Mouse (Mus musculus) heart, embryonic 10.5 days (tissue): ENCODE results near the gene Mea1. TPM values are rescaled to one million over a fixed set of nuclear protein-coding genes. Genes with fewer than 3 reads are reported as not detected.

Source experiments
- DNase-seq: peaks from one replicate; pipeline ENCODE4 v3.0.0-alpha.2; 2017; ENCODE audit warnings: low spot score
- H3K27ac ChIP-seq: fragments of 300-500 bp; sonication (generic); 2 replicates; pipeline ENCODE4 v1.5.1; 2016; ENCODE audit warnings: mild to moderate bottlenecking
- H3K27me3 ChIP-seq: fragments of 300-500 bp; sonication (generic); 2 replicates; pipeline ENCODE4 v1.6.1; 2016; ENCODE audit warnings: mild to moderate bottlenecking; ENCODE audit not compliant: poor library complexity, insufficient read depth, severe bottlenecking
- H3K36me3 ChIP-seq: fragments of 300-500 bp; sonication (generic); 2 replicates; pipeline ENCODE4 v1.6.1; 2016; ENCODE audit warnings: mild to moderate bottlenecking, moderate library complexity
- H3K4me1 ChIP-seq: fragments of 300-500 bp; sonication (generic); 2 replicates; pipeline ENCODE4 v1.6.1; 2016; ENCODE audit warnings: mild to moderate bottlenecking
- H3K4me3 ChIP-seq: fragments of 300-500 bp; sonication (generic); 2 replicates; pipeline ENCODE4 v1.5.1; 2016; ENCODE audit warnings: mild to moderate bottlenecking, moderate library complexity
- H3K9me3 ChIP-seq: fragments of 300-500 bp; sonication (generic); 2 replicates; pipeline ENCODE4 v1.6.1; 2016; ENCODE audit warnings: mild to moderate bottlenecking, moderate library complexity
- WGBS: fragments of 180-500 bp; shearing (Covaris S2); methylation state at CpG from one replicate; pipeline ENCODE4 v1.1.7; 2016; 5-methylcytosine and 5-hydroxymethylcytosine counted together
- polyA plus RNA-seq: library from polyadenylated mRNA; unstranded; fragments of >200 nt; fragmentation: Nextera tagmentation; extraction: Ambion mirVana; gene quantifications from 2 replicates; pipeline ENCODE4 v1.2.1, GENCODE M21; 2016

Mea1 gene
- polyA plus RNA-seq, 1 experiment from 2014 or later = 180 TPM

- no peaks in the 10 kb centered on the region for H3K9me3 ChIP-seq
- no peaks in the 10 kb centered on the region for H3K27me3 ChIP-seq
- peak within 1 kb of the TSS; percentile 98 for H3K27ac ChIP-seq
- peak; percentile 98 for DNase-seq
- peak within 1 kb of the TSS; percentile 77 for H3K4me3 ChIP-seq
- peaks cover 55% of the 10 kb centered on the region for H3K4me1 ChIP-seq
- peaks cover 53% of the 10 kb centered on the region for H3K36me3 ChIP-seq
- WGBS = under 1% methylated on average over 57 of the region's 58 CpGs
These were observed 28.2 kb upstream of the Mea1 start, which contains the start of gene Cul7 for GRCm38 (mm10) chr17:46650232-46651031. Gene Cul7, plus strand, starts transcription at chr17:46650337.

- H3K9me3 ChIP-seq = no peaks in the 10 kb centered on the region
- H3K4me3 ChIP-seq = peak overlapping the region; percentile 77
- WGBS = 70% methylated on average over 17 of the region's 17 CpGs
- peak overlapping the region; percentile 98 for H3K27ac ChIP-seq
- no peaks in the 10 kb centered on the region for H3K27me3 ChIP-seq
- peaks cover 61% of the 10 kb centered on the region for H3K36me3 ChIP-seq
- no peak for DNase-seq
- peaks cover 59% of the 10 kb centered on the region for H3K4me1 ChIP-seq
These were observed 27.3 kb upstream of the Mea1 start for GRCm38 (mm10) chr17:46651292-46651691.

- peak overlapping the region; percentile 77 for H3K4me3 ChIP-seq
- peaks cover 54% of the 10 kb centered on the region for H3K4me1 ChIP-seq
- no peaks in the 10 kb centered on the region for H3K27me3 ChIP-seq
- WGBS = 64% methylated on average over 20 of the region's 20 CpGs
- peaks cover 68% of the 10 kb centered on the region for H3K36me3 ChIP-seq
- peak overlapping the region; percentile 98 for H3K27ac ChIP-seq
- H3K9me3 ChIP-seq = no peaks in the 10 kb centered on the region
- DNase-seq = no peak
These were observed 26.6 kb upstream of the Mea1 start for GRCm38 (mm10) chr17:46651755-46652547.

GRCm38 (mm10) chr17:46656054-46656453, 22.5 kb upstream of the Mea1 start:
- no peak overlapping the region for H3K27ac ChIP-seq
- no peak for DNase-seq
- H3K36me3 ChIP-seq = peaks cover 92% of the 10 kb centered on the region
- WGBS = 79% methylated on average over 6 of the region's 6 CpGs
- no peak overlapping the region for H3K4me3 ChIP-seq
- peaks cover 35% of the 10 kb centered on the region for H3K4me1 ChIP-seq
- H3K9me3 ChIP-seq = no peaks in the 10 kb centered on the region
- H3K27me3 ChIP-seq = no peaks in the 10 kb centered on the region

GRCm38 (mm10) chr17:46661351-46661750, 17.2 kb upstream of the Mea1 start:
- no peak overlapping the region for H3K27ac ChIP-seq
- no peak for DNase-seq
- peaks cover 2% of the 10 kb centered on the region; the same call in 1 of the 2 replicates for H3K4me1 ChIP-seq
- H3K4me3 ChIP-seq = no peak overlapping the region
- H3K9me3 ChIP-seq = no peaks in the 10 kb centered on the region
- 90% methylated on average over 9 of the region's 9 CpGs for WGBS
- no peaks in the 10 kb centered on the region for H3K27me3 ChIP-seq
- H3K36me3 ChIP-seq = peaks cover 99% of the 10 kb centered on the region

GRCm38 (mm10) chr17:46661981-46662380, 16.6 kb upstream of the Mea1 start:
- WGBS = 93% methylated on average over 12 of the region's 12 CpGs
- Histone ChIP-seq H3K36me3 (peaks cover 99% of the 10 kb centered on the region), H3K4me3 (no peak overlapping the region), H3K27ac (no peak overlapping the region), H3K4me1 (peaks cover 2% of the 10 kb centered on the region; the same call in 1 of the 2 replicates), H3K9me3 (no peaks in the 10 kb centered on the region), H3K27me3 (no peaks in the 10 kb centered on the region)
- no peak for DNase-seq

- no peak for DNase-seq
- H3K4me3 ChIP-seq = no peak overlapping the region
- no peak overlapping the region for H3K27ac ChIP-seq
- H3K9me3 ChIP-seq = no peaks in the 10 kb centered on the region
- peaks cover 97% of the 10 kb centered on the region for H3K36me3 ChIP-seq
- WGBS = 87% methylated on average over 5 of the region's 5 CpGs
- H3K4me1 ChIP-seq = no peaks in the 10 kb centered on the region
- H3K27me3 ChIP-seq = no peaks in the 10 kb centered on the region
These were observed 15.9 kb upstream of the Mea1 start for GRCm38 (mm10) chr17:46662730-46663129.

- H3K4me1 ChIP-seq = peaks cover under 1% of the 10 kb centered on the region; the same call in 1 of the 2 replicates
- WGBS = 89% methylated on average over 16 of the region's 16 CpGs
- no peak overlapping the region for H3K4me3 ChIP-seq
- H3K27ac ChIP-seq = no peak overlapping the region
- H3K36me3 ChIP-seq = peaks cover 89% of the 10 kb centered on the region
- no peaks in the 10 kb centered on the region for H3K27me3 ChIP-seq
- no peaks in the 10 kb centered on the region for H3K9me3 ChIP-seq
- no peak for DNase-seq
These were observed 10.9 kb upstream of the Mea1 start for GRCm38 (mm10) chr17:46667712-46668111.

GRCm38 (mm10) chr17:46669911-46670310, 8.7 kb upstream of the Mea1 start:
- H3K4me3 ChIP-seq = no peak overlapping the region
- H3K36me3 ChIP-seq = peaks cover 74% of the 10 kb centered on the region
- H3K27me3 ChIP-seq = no peaks in the 10 kb centered on the region
- 97% methylated on average over 10 of the region's 10 CpGs for WGBS
- H3K9me3 ChIP-seq = no peaks in the 10 kb centered on the region
- peaks cover 16% of the 10 kb centered on the region for H3K4me1 ChIP-seq
- H3K27ac ChIP-seq = no peak overlapping the region
- DNase-seq = no peak

- peaks cover 75% of the 10 kb centered on the region for H3K36me3 ChIP-seq
These were observed 4.6 kb upstream of the Mea1 start, which contains the start of gene Rrp36 for GRCm38 (mm10) chr17:46673850-46674529. Gene Rrp36, minus strand, starts transcription at chr17:46674352.

GRCm38 (mm10) chr17:46674530-46675283, 3.9 kb upstream of the Mea1 start:
- Histone ChIP-seq H3K9me3 (no peaks in the 10 kb centered on the region), H3K4me1 (peaks cover 39% of the 10 kb centered on the region), H3K4me3 (peak overlapping the region; percentile 79), H3K36me3 (peaks cover 70% of the 10 kb centered on the region), H3K27me3 (no peaks in the 10 kb centered on the region), H3K27ac (peak overlapping the region; percentile 85)
- DNase-seq = no peak
- 22% methylated on average over 15 of the region's 15 CpGs for WGBS

More at GRCm38 (mm10) chr17:46673850-46674529, 4.6 kb upstream of the Mea1 start, which contains the start of gene Rrp36:
- WGBS = under 1% methylated on average over 43 of the region's 43 CpGs
- no peaks in the 10 kb centered on the region for H3K9me3 ChIP-seq
- no peaks in the 10 kb centered on the region for H3K27me3 ChIP-seq
- peak within 1 kb of the TSS; percentile 85 for H3K27ac ChIP-seq
- H3K4me3 ChIP-seq = peak within 1 kb of the TSS; percentile 79
- peak; percentile 97 for DNase-seq
- peaks cover 32% of the 10 kb centered on the region for H3K4me1 ChIP-seq

GRCm38 (mm10) chr17:46678911-46679310, 318 bp downstream of the Mea1 start:
- Histone ChIP-seq H3K4me3 (peak overlapping the region; percentile 78), H3K36me3 (peaks cover 60% of the 10 kb centered on the region), H3K27ac (peak overlapping the region; percentile 87), H3K4me1 (peaks cover 41% of the 10 kb centered on the region), H3K27me3 (no peaks in the 10 kb centered on the region), H3K9me3 (no peaks in the 10 kb centered on the region)
- peak; percentile 74 for DNase-seq
- 21% methylated on average over 9 of the region's 9 CpGs for WGBS
